Mouse (Mus musculus): ENCODE measurements around the gene Ubash3a. TPM values are rescaled to one million over a fixed set of nuclear protein-coding genes. Genes with fewer than 3 reads are reported as not detected.

The Ubash3a gene
- polyA plus RNA-seq, 1 experiment: not detected

GRCm38 (mm10) chr17:31276922-31277918, 69.5 kb downstream of the Ubash3a start, which contains the start of gene Rsph1:
Gene Rsph1 (minus strand): TSS chr17:31277383.
- WGBS: 12% methylated on average over 44 of the region's 44 CpGs
- H3K27ac ChIP-seq (ENCODE audit: insufficient read depth, low read length): no peak within 1 kb of the TSS
- H3K4me1 ChIP-seq (ENCODE audit: control insufficient read depth, insufficient read depth, low read length): peaks cover 7% of the 10 kb centered on the region
- no peaks in the 10 kb centered on the region for H3K27me3 ChIP-seq (ENCODE audit: control insufficient read depth, insufficient read depth, low read length)
- TF ChIP-seq POLR2A (IDR thresholded peaks at IDR 0.05; ENCODE audit: borderline replicate concordance, insufficient read depth, low read length) (no peak), CTCF (IDR thresholded peaks at IDR 0.05; ENCODE audit: borderline replicate concordance, insufficient read depth, low read depth, low read length) (no peak)
- peak; percentile 92 to 95 for DNase-seq
- H3K4me3 ChIP-seq (replicated peaks; ENCODE audit: insufficient read depth, low read depth, low read length): peak within 1 kb of the TSS; percentile 64

- peaks cover 11% of the 10 kb centered on the region for H3K4me1 ChIP-seq (ENCODE audit: control insufficient read depth, insufficient read depth, low read length)
- no peak for TF ChIP-seq POLR2A (IDR thresholded peaks at IDR 0.05; ENCODE audit: borderline replicate concordance, insufficient read depth, low read length)
- no peak for TF ChIP-seq CTCF (IDR thresholded peaks at IDR 0.05; ENCODE audit: borderline replicate concordance, insufficient read depth, low read depth, low read length)
- no peak for DNase-seq
- no peak overlapping the region for H3K4me3 ChIP-seq (replicated peaks; ENCODE audit: insufficient read depth, low read depth, low read length)
- 97% methylated on average over 4 of the region's 4 CpGs for WGBS
- H3K27me3 ChIP-seq (ENCODE audit: control insufficient read depth, insufficient read depth, low read length): no peaks in the 10 kb centered on the region
- H3K27ac ChIP-seq (ENCODE audit: insufficient read depth, low read length): no peak overlapping the region
These were observed 70.3 kb downstream of the Ubash3a start for GRCm38 (mm10) chr17:31277931-31278330.

GRCm38 (mm10) chr17:31279541-31279940, 71.9 kb downstream of the Ubash3a start:
- H3K27ac ChIP-seq (ENCODE audit: insufficient read depth, low read length): no peak overlapping the region
- H3K27me3 ChIP-seq (ENCODE audit: control insufficient read depth, insufficient read depth, low read length): no peaks in the 10 kb centered on the region
- H3K4me3 ChIP-seq (replicated peaks; ENCODE audit: insufficient read depth, low read depth, low read length): no peak overlapping the region
- H3K4me1 ChIP-seq (ENCODE audit: control insufficient read depth, insufficient read depth, low read length): peaks cover 11% of the 10 kb centered on the region
- WGBS: 90% methylated on average over 9 of the region's 9 CpGs
- DNase-seq: no peak
- TF ChIP-seq CTCF (IDR thresholded peaks at IDR 0.05; ENCODE audit: borderline replicate concordance, insufficient read depth, low read depth, low read length): no peak
- no peak for TF ChIP-seq POLR2A (IDR thresholded peaks at IDR 0.05; ENCODE audit: borderline replicate concordance, insufficient read depth, low read length)

- Histone ChIP-seq H3K27ac (ENCODE audit: insufficient read depth, low read length) (no peak overlapping the region), H3K27me3 (ENCODE audit: control insufficient read depth, insufficient read depth, low read length) (no peaks in the 10 kb centered on the region), H3K4me3 (replicated peaks; ENCODE audit: insufficient read depth, low read depth, low read length) (no peak overlapping the region), H3K4me1 (ENCODE audit: control insufficient read depth, insufficient read depth, low read length) (peaks cover 11% of the 10 kb centered on the region)
- DNase-seq: no peak
- TF ChIP-seq CTCF (IDR thresholded peaks at IDR 0.05; ENCODE audit: borderline replicate concordance, insufficient read depth, low read depth, low read length) (no peak), POLR2A (IDR thresholded peaks at IDR 0.05; ENCODE audit: borderline replicate concordance, insufficient read depth, low read length) (no peak)
- WGBS: 89% methylated on average over 6 of the region's 6 CpGs
These were observed 72.6 kb downstream of the Ubash3a start for GRCm38 (mm10) chr17:31280269-31280668.

- H3K27me3 ChIP-seq (ENCODE audit: control insufficient read depth, insufficient read depth, low read length): no peaks in the 10 kb centered on the region
- TF ChIP-seq CTCF (IDR thresholded peaks at IDR 0.05; ENCODE audit: borderline replicate concordance, insufficient read depth, low read depth, low read length): peak; percentile 15; the same call in 1 of the 2 replicates
- no peak for TF ChIP-seq POLR2A (IDR thresholded peaks at IDR 0.05; ENCODE audit: borderline replicate concordance, insufficient read depth, low read length)
- H3K27ac ChIP-seq (ENCODE audit: insufficient read depth, low read length): no peak overlapping the region
- no peak overlapping the region for H3K4me3 ChIP-seq (replicated peaks; ENCODE audit: insufficient read depth, low read depth, low read length)
- peak in 1 of 2 experiments; percentile 37 for DNase-seq
- peaks cover 11% of the 10 kb centered on the region for H3K4me1 ChIP-seq (ENCODE audit: control insufficient read depth, insufficient read depth, low read length)
- WGBS: 36% methylated on average over 19 of the region's 19 CpGs
These were observed 74.4 kb downstream of the Ubash3a start for GRCm38 (mm10) chr17:31281830-31282686.

GRCm38 (mm10) chr17:31282687-31283053, 75.0 kb downstream of the Ubash3a start:
- Histone ChIP-seq H3K4me1 (ENCODE audit: control insufficient read depth, insufficient read depth, low read length) (peaks cover 8% of the 10 kb centered on the region), H3K4me3 (replicated peaks; ENCODE audit: insufficient read depth, low read depth, low read length) (no peak overlapping the region), H3K27me3 (ENCODE audit: control insufficient read depth, insufficient read depth, low read length) (no peaks in the 10 kb centered on the region), H3K27ac (ENCODE audit: insufficient read depth, low read length) (no peak overlapping the region)
- TF ChIP-seq POLR2A (IDR thresholded peaks at IDR 0.05; ENCODE audit: borderline replicate concordance, insufficient read depth, low read length) (no peak), CTCF (IDR thresholded peaks at IDR 0.05; ENCODE audit: borderline replicate concordance, insufficient read depth, low read depth, low read length) (no peak)
- no peak for DNase-seq
- WGBS: 27% methylated on average over 7 of the region's 7 CpGs

- 12% methylated on average over 2 of the region's 2 CpGs for WGBS
These were observed 78.2 kb downstream of the Ubash3a start for GRCm38 (mm10) chr17:31285867-31286266.

More at GRCm38 (mm10) chr17:31285867-31286266, 78.2 kb downstream of the Ubash3a start:
- Histone ChIP-seq H3K4me1 (ENCODE audit: control insufficient read depth, insufficient read depth, low read length) (peaks cover 8% of the 10 kb centered on the region; the same call in 1 of the 2 replicates), H3K4me3 (replicated peaks; ENCODE audit: insufficient read depth, low read depth, low read length) (no peak overlapping the region), H3K27me3 (ENCODE audit: control insufficient read depth, insufficient read depth, low read length) (no peaks in the 10 kb centered on the region), H3K27ac (ENCODE audit: insufficient read depth, low read length) (no peak overlapping the region)
- peak in 1 of 2 experiments; percentile 28 for DNase-seq
- TF ChIP-seq POLR2A (IDR thresholded peaks at IDR 0.05; ENCODE audit: borderline replicate concordance, insufficient read depth, low read length): no peak
- no peak for TF ChIP-seq CTCF (IDR thresholded peaks at IDR 0.05; ENCODE audit: borderline replicate concordance, insufficient read depth, low read depth, low read length)
